Mouse (Mus musculus): ENCODE results near the gene Arl13b. TPM values are rescaled to one million over a fixed set of nuclear protein-coding genes. Genes with fewer than 3 reads are reported as not detected.
A peak's percentile ranks its signal among the peaks of the same experiment; 100 is the strongest.

The Arl13b gene
- 10 to 100 TPM in 1 of 2 experiments, 1 to 10 TPM in 1; 9.0 to 13.4 TPM for total RNA-seq (2021)

GRCm38 (mm10) chr16:62846498-62847312, at the start of gene Arl13b:
Arl13b (minus strand) TSS chr16:62847040.
- peak; percentile 89 to 95 for DNase-seq

DNA sequence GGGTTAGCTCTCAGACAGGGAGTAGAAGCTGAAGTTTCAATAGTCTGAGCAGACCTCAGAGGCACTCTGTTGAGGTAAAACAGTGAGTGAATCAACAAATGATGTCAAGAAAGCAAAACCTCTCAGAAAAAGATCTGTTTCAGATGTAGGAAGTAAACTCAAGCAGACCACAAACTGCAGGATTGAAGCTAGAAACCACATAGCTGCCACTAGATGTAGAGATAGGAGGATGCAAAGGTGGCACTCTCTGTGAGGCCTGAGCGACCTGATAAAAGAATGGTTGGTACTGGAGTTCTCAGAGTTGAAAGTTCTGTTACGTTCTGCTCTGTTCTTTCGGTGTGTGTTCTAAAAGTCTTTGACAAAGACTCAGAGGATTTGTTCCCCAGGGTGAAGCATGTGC, 49.0 kb upstream of the Arl13b start:
- no peak for DNase-seq

GRCm38 (mm10) chr16:62874065-62874464, 27.2 kb upstream of the Arl13b start:
- DNase-seq: no peak

DNA sequence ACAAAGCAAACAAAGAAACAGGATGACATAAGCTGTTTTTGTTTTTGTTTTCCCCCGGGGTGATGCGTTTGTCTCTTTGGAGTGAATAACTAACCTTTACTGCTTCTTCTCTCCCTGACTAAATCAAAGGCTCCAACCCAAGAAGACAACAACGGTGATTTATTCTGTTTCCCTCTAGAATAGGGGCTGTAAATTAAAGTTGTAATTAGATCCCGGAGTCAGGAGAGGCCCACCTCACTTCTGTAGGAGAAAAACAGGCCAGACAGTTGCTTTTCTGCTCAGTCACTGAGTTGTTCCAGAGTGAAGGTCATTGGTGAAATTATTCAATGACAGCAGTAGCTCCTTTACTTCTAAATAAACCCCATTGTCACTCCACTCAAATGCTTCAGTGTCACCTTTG, 26.3 kb upstream of the Arl13b start:
- no peak for DNase-seq

GRCm38 (mm10) chr16:62872688-62873117, 25.9 kb upstream of the Arl13b start:
- no peak for DNase-seq

DNA sequence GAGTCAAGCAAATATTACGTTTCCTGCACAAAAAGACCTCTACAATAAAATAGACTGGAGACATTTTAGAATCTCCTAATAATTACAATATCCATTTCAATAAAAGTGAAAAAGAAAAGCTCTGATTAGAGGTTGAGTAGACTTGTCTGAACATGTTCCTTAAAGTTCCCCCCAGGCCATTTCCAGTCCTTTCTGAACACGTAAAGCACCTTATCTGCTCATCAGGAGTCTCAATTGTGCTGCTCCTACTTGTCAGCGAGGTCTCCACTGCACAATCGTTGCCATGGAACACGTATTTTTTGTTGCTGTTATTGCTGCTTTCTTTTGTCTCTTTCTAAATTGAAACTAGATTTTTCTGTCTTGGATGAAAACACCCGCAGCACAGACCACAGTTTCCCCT, 14.6 kb upstream of the Arl13b start:
- no peak for DNase-seq

GRCm38 (mm10) chr16:62860140-62860539, 13.3 kb upstream of the Arl13b start:
- no peak for DNase-seq

DNA sequence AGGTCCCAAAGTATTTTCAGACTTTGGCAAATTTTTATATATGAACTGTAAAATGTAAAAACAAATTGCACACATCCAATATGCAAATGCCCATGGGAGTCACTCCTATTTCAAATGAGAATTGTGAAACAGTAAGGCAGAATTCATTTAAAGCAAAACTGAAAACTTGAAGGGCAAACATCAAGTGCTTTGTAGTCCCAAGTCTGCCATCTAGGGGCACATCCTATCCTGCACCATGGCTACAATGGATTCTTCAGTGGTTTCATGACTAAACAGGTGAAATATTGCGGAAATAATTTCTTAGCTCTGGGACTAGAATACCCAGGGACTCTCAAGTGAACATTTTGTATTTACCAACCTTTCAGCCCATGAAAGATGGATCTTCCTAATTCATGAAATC, 11.2 kb upstream of the Arl13b start:
- no peak for DNase-seq

GRCm38 (mm10) chr16:62857498-62857897, 10.7 kb upstream of the Arl13b start:
- no peak for DNase-seq

- no peak for DNase-seq
Observed at GRCm38 (mm10) chr16:62856273-62856672, 9.4 kb upstream of the Arl13b start.

- no peak for DNase-seq
Observed at GRCm38 (mm10) chr16:62855385-62855784, 8.5 kb upstream of the Arl13b start.

GRCm38 (mm10) chr16:62854191-62855068, 7.6 kb upstream of the Arl13b start, which contains the start of gene Pros1:
Pros1 (plus strand) TSS chr16:62854307.
- DNase-seq: peak; percentile 31 to 46

GRCm38 (mm10) chr16:62853611-62854126, 6.8 kb upstream of the Arl13b start:
- no peak for DNase-seq

GRCm38 (mm10) chr16:62852464-62853252, 5.8 kb upstream of the Arl13b start:
- DNase-seq: no peak

DNA sequence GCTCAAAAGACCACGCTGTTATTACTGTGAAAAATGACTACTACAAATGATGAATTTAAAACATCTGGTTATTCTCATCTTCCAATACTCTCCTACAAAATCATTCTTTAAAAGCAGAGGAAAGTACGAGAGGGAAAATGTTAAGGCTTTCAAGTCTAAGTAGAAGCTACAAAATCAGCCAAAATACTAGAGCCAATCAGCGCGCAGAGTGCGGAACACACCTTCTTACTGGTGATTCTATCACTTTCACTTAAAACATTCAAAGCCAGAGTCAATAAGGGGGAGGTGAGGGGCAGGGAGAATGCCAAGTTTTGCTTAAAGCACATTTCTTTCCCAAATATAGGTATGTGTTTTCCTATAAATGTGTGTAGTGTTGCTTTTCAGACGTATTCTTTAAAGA, 1.5 kb downstream of the Arl13b start:
- no peak for DNase-seq

DNA sequence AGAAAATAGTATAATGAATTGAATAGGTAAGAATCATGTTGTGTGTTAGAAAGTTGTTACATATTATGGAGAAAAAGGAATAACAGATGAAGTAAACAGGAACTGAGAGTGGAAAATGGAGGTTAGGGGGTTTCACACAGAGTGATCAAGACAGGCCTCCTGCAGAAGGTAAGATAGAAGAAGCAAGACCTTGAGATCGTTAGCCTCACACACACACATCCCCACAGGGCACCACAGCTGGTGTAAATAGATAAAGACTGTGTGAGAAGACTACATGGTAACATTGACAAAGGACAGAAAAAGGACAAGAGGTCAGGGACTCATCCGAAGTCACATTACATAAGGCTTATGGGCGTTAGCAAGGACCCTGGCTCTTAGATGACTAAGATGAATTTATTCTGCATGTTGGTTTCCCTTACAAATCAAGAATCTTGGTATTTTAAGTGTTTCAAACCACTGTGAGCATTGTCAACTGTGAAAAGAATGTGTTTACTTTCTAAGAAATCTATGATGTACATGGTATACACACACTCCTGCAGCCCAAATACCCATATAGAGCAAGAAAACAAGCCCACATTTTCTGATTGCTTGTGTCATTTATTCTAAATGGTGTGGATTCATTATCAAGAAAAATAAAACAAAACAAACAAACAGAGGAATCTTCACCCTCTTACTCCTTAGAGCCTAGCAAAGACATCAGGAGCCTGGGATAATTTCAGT, 12.7 kb downstream of the Arl13b start:
- no peak for DNase-seq

- DNase-seq: no peak
Observed at GRCm38 (mm10) chr16:62832481-62832880, 14.4 kb downstream of the Arl13b start.

DNA sequence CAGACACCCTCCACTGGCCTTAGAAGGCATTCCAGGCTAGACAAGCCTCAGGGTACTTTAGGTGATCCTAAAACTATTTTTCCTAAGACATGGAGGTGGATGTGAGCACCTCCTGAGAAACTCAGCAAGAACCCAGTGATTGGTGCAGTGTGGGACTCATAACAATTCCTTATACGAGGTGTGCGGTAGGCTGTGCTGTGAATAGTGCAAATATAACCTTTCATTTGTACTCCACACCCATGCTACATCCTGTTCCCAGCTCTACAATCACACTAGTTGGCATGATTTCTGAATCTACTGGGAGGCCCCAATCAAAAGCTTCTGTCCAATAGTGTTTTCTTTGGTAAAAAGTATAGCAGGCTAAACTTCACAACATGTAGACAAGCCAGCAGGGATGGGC, 14.8 kb downstream of the Arl13b start:
- no peak for DNase-seq

GRCm38 (mm10) chr16:62826156-62827001, 20.5 kb downstream of the Arl13b start:
- DNase-seq: no peak

GRCm38 (mm10) chr16:62822472-62822871, 24.4 kb downstream of the Arl13b start:
- DNase-seq: no peak

- no peak for DNase-seq
Observed at GRCm38 (mm10) chr16:62814491-62814890, 32.3 kb downstream of the Arl13b start, which contains the start of gene Stx19. Stx19 (plus strand) TSS chr16:62814676.
